Mouse (Mus musculus) lung, adult 2 months (tissue): ENCODE data around the gene Kcnt2.

ENCODE experiments used
- CTCF ChIP-seq: fragments of 200-500 bp; IDR thresholded peaks from 2 replicates; pipeline ENCODE4 v1.5.1; 2011; ENCODE audit warnings: mild to moderate bottlenecking, low read length, control low read depth; ENCODE audit not compliant: insufficient read depth
- POLR2A ChIP-seq: fragments of 200-500 bp; IDR thresholded peaks from 2 replicates; pipeline ENCODE4 v1.6.1; 2011; ENCODE audit warnings: low read depth, mild to moderate bottlenecking, control low read depth, low read length, borderline replicate concordance; ENCODE audit errors: extremely low read depth

GRCm38 (mm10) chr1:140422954-140423353, 177.0 kb downstream of the Kcnt2 start:
- TF ChIP-seq CTCF: no peak
- TF ChIP-seq POLR2A: no peak
